Mouse (Mus musculus): Measurements from ENCODE around the gene Abca6. TPM values are rescaled to one million over a fixed set of nuclear protein-coding genes. Genes with fewer than 3 reads are reported as not detected.

Gene Abca6
- polyA plus RNA-seq, 1 experiment from 2014 or later: 1.2 TPM

DNA sequence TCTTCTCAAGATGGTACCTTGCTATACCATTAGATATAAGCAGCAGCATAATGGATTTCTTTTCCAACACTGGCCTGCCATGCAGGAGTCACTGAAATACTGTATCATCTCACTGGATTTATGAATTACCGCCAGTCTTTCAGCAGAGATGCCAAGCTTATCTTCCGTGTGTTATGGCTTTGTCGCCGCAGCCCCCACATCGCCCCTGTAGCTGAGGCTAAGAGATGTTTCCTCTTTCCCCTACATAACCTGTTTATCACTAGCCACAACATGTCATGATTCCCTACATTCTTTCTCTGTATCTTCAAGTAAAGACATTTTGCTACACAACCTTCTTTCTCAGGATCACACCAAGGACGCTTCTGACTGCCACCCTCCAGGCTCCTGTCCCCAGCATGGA, 15.7 kb upstream of the Abca6 start:
- H3K27ac ChIP-seq (replicated peaks): no peak overlapping the region
- H3K36me3 ChIP-seq: no peaks in the 10 kb centered on the region
- H3K4me1 ChIP-seq: peaks cover 6% of the 10 kb centered on the region; the same call in 1 of the 2 replicates
- no peak overlapping the region for H3K4me2 ChIP-seq (replicated peaks)
- H3K9me3 ChIP-seq (replicated peaks): no peaks in the 10 kb centered on the region
- H3K27me3 ChIP-seq: no peaks in the 10 kb centered on the region
- WGBS: 85% methylated on average over 6 of the region's 6 CpGs
- ATAC-seq (ENCODE audit: insufficient number of reproducible peaks, low FRiP score, low TSS enrichment, low read depth): no peak
- no peak overlapping the region for H3K9ac ChIP-seq
- H3K4me3 ChIP-seq (replicated peaks): no peak overlapping the region

DNA sequence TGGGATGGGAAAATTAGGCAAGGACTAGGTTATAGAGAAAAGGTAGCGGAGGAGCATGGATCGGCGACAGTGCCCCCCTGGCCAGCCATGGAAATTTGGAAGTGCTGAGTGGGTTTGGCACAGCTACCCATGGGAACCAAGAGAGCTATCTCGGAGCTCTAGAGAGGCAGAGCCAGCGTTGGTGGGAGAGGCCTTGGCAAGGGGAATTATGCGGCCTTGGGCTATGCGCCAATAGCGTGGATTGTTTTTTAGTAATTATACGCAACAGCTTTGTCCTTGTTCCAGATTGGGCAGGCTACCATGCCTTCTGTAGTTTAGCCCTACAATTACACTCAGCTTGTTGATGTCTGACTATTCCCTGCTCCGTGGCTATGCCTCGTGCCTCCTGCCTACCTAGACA, 15.2 kb upstream of the Abca6 start:
- WGBS: 80% methylated on average over 11 of the region's 11 CpGs
- ATAC-seq (ENCODE audit: insufficient number of reproducible peaks, low FRiP score, low TSS enrichment, low read depth): 0 out of 2 replicates have a peak, but pooled peaks have one; percentile 60
- peaks cover 6% of the 10 kb centered on the region; the same call in 1 of the 2 replicates for H3K4me1 ChIP-seq
- H3K36me3 ChIP-seq: no peaks in the 10 kb centered on the region
- H3K4me2 ChIP-seq (replicated peaks): no peak overlapping the region
- H3K4me3 ChIP-seq (replicated peaks): no peak overlapping the region
- no peak overlapping the region for H3K27ac ChIP-seq (replicated peaks)
- no peaks in the 10 kb centered on the region for H3K9me3 ChIP-seq (replicated peaks)
- no peaks in the 10 kb centered on the region for H3K27me3 ChIP-seq
- no peak overlapping the region for H3K9ac ChIP-seq

DNA sequence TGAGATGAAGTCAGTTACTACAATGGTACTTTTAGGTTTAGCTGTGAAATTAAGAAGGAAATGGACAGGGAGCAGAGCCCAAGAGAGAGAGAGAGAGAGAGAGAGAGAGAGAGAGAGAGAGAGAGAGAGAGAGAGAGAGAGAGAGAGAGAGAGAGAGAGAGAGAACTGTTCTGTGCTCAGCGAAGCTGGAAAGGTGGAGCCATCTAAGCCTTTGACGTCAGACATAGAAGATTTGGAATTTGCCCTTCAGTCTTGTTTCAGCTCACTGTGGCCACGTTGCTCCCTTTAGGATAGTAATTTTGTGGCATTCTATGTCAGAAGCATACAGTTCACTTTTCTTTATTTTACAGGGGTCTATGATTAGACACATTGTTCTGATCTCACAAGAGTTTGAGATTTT, 10.3 kb upstream of the Abca6 start:
- WGBS: 59% methylated on average over 3 of the region's 3 CpGs
- Histone ChIP-seq H3K36me3 (no peaks in the 10 kb centered on the region), H3K4me1 (peaks cover 4% of the 10 kb centered on the region; the same call in 1 of the 2 replicates), H3K9ac (no peak overlapping the region), H3K4me2 (replicated peaks) (no peak overlapping the region), H3K27me3 (no peaks in the 10 kb centered on the region), H3K9me3 (replicated peaks) (0 out of 2 replicates have a peak, but pooled peaks cover 4% of the 10 kb centered on the region), H3K27ac (replicated peaks) (no peak overlapping the region), H3K4me3 (replicated peaks) (no peak overlapping the region)
- no peak for ATAC-seq (ENCODE audit: insufficient number of reproducible peaks, low FRiP score, low TSS enrichment, low read depth)

DNA sequence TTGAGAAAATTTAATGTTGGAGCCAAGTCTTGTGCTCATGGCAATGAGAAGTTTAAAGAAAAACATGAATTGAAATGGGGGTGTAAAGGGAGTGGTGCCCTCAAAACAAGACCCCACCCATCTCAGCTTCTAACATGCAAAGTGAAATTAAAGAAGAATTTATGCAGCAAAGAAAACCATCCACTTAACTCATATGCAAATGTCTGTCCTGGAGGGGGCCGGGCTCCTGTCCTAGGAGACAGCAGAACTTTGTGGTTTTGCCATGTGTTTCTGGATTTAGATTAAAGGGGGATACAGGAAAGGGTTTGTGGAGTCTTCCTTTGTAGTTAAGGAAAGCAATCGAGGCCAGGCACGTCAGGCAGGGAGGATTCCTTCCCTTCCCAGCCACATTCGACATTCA, 6.3 kb upstream of the Abca6 start:
- H3K36me3 ChIP-seq: no peaks in the 10 kb centered on the region
- H3K9ac ChIP-seq: no peak overlapping the region
- no peak for ATAC-seq (ENCODE audit: insufficient number of reproducible peaks, low FRiP score, low TSS enrichment, low read depth)
- H3K27me3 ChIP-seq: no peaks in the 10 kb centered on the region
- no peak overlapping the region for H3K4me3 ChIP-seq (replicated peaks)
- no peaks in the 10 kb centered on the region for H3K4me1 ChIP-seq
- H3K4me2 ChIP-seq (replicated peaks): no peak overlapping the region
- H3K27ac ChIP-seq (replicated peaks): peak overlapping the region; percentile 28; the same call in 1 of the 2 replicates
- 0 out of 2 replicates have a peak, but pooled peaks cover 4% of the 10 kb centered on the region for H3K9me3 ChIP-seq (replicated peaks)
- WGBS: 27% methylated on average over 4 of the region's 4 CpGs

DNA sequence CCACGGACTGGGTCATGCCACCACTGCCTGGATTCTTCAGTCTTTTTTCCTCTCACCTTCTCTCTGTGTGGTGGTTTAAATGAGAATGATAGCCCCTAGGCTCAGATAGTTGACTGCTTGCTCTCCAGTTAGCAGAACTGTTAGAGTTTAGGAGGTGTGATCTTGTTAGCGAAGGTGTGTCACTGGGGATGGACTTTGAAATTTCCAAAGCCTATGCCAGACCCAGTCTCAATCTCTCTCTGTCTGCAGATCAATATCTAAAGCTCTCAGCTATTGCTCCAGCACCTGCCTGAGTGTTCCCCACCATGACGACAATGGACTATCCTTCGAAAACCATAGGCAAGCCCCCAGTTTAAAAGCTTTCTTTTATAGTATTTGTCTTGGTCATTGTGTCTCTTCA, 5.5 kb upstream of the Abca6 start:
- Histone ChIP-seq H3K27ac (replicated peaks) (no peak overlapping the region), H3K4me1 (no peaks in the 10 kb centered on the region), H3K36me3 (no peaks in the 10 kb centered on the region), H3K9ac (no peak overlapping the region), H3K4me3 (replicated peaks) (no peak overlapping the region), H3K27me3 (no peaks in the 10 kb centered on the region), H3K9me3 (replicated peaks) (0 out of 2 replicates have a peak, but pooled peaks cover 4% of the 10 kb centered on the region), H3K4me2 (replicated peaks) (no peak overlapping the region)
- WGBS: 93% methylated on average over 4 of the region's 4 CpGs
- no peak for ATAC-seq (ENCODE audit: insufficient number of reproducible peaks, low FRiP score, low TSS enrichment, low read depth)

DNA sequence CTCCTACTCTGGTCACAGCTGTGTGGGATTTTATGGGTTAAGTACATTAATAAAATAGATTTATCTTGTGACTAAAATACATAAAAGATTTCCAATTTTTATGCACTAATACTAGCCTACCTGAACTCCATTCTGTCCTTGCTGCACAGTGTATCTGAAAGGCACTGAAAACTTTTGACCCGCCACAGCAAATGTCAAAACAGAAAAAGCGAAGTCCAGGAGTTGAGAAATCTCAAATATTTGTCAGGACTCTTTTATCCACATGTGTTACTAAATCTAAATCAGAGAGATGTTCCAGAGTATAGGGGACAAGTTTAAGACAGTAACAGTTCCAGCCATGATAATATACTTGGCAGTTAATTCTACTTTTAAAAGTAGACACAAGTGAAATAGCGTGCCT, 680 bp upstream of the Abca6 start:
- Histone ChIP-seq H3K9ac (no peak overlapping the region), H3K4me2 (replicated peaks) (no peak overlapping the region), H3K36me3 (no peaks in the 10 kb centered on the region), H3K4me1 (no peaks in the 10 kb centered on the region), H3K27ac (replicated peaks) (no peak overlapping the region), H3K4me3 (replicated peaks) (no peak overlapping the region), H3K27me3 (no peaks in the 10 kb centered on the region), H3K9me3 (replicated peaks) (no peaks in the 10 kb centered on the region)
- WGBS: 67% methylated on average over 3 of the region's 3 CpGs
- ATAC-seq (ENCODE audit: insufficient number of reproducible peaks, low FRiP score, low TSS enrichment, low read depth): no peak

DNA sequence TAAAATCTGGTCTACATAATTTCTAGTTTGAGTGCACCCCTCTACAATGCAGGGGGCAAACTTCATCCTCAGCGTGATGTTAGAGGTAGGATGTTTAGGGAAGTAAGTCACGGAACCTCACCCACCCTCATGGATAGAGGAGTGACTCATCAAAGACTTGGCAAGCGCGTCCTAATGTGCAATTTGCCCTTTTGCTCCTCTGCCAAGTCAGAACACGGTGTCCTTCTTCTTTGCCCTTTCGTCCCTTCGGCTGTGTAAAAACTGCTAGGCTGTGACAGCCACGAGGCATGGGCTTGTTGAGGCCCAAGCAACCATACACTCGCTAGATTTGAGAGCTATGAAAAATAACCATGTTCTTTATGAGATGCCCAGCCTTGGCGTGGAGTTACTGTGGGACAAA, 6.8 kb downstream of the Abca6 start:
- 87% methylated on average over 10 of the region's 10 CpGs for WGBS
- no peaks in the 10 kb centered on the region for H3K27me3 ChIP-seq
- H3K27ac ChIP-seq (replicated peaks): no peak overlapping the region
- H3K4me2 ChIP-seq (replicated peaks): no peak overlapping the region
- H3K4me1 ChIP-seq: no peaks in the 10 kb centered on the region
- no peak for ATAC-seq (ENCODE audit: insufficient number of reproducible peaks, low FRiP score, low TSS enrichment, low read depth)
- H3K36me3 ChIP-seq: no peaks in the 10 kb centered on the region
- no peak overlapping the region for H3K9ac ChIP-seq
- H3K9me3 ChIP-seq (replicated peaks): no peaks in the 10 kb centered on the region
- H3K4me3 ChIP-seq (replicated peaks): no peak overlapping the region

DNA sequence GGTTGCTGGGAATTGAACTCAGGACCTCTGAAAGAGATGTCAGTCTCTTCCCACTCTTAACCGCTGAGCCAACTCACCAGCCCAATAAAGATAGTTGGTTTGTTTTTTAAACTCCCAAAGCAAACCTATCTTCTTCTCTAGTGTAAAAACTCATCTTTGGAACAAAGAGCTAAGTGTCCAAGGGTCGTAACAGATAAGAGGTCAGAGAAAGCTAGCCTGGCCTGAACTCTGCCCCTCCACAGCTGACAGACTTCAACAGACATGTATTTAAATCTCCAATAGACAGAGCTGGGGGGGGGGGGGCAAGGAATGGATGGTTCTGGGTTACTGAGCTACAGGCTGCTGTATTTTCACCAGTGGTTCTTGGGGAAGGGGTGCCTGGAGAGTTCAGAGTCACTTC, 14.1 kb downstream of the Abca6 start:
- no peak for ATAC-seq (ENCODE audit: insufficient number of reproducible peaks, low FRiP score, low TSS enrichment, low read depth)
- Histone ChIP-seq H3K9me3 (replicated peaks) (no peaks in the 10 kb centered on the region), H3K36me3 (no peaks in the 10 kb centered on the region), H3K4me3 (replicated peaks) (no peak overlapping the region), H3K27me3 (no peaks in the 10 kb centered on the region), H3K4me1 (no peaks in the 10 kb centered on the region), H3K4me2 (replicated peaks) (no peak overlapping the region), H3K27ac (replicated peaks) (no peak overlapping the region), H3K9ac (no peak overlapping the region)
- 78% methylated on average over 2 of the region's 2 CpGs for WGBS

DNA sequence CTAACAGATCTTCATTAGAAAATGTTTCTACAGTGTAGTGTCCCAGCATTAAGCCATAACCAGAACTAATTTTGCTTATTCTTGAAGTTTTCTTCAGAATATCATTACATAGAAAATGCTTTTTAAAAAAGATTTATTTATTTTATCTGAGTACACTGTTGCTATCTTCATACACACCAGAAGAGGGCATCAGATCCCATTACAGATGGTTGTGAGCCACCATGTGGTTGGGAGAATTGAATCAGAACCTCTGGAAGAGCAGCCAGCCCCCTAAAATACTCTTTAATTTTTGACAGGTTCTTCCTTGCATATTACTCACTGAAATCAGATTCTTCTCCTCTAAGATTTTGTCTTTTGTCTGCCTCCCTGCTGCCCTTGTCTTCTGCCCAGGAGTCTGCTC, 18.6 kb downstream of the Abca6 start:
- no peak overlapping the region for H3K4me2 ChIP-seq (replicated peaks)
- no peaks in the 10 kb centered on the region for H3K36me3 ChIP-seq
- no peaks in the 10 kb centered on the region for H3K4me1 ChIP-seq
- no peak overlapping the region for H3K27ac ChIP-seq (replicated peaks)
- H3K9me3 ChIP-seq (replicated peaks): no peaks in the 10 kb centered on the region
- H3K4me3 ChIP-seq (replicated peaks): no peak overlapping the region
- H3K27me3 ChIP-seq: no peaks in the 10 kb centered on the region
- no peak overlapping the region for H3K9ac ChIP-seq
- no peak for ATAC-seq (ENCODE audit: insufficient number of reproducible peaks, low FRiP score, low TSS enrichment, low read depth)

DNA sequence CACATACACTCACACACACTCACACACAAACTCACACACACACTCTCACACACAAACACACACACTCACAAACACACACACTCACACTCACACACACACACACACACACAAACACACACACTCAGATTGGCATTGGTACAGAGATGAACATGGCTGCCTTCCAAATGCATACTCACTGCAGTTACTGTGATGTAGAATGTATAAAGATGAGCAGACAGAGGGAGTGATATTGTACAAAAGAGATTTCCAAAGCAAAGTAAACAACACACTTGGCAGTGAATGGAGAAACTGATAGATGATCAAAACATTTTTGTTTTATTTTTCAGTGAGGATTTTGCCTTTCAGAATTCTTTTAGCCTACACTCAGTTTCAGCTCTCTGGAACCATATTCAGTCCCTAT, 34.5 kb downstream of the Abca6 start:
- no peak for ATAC-seq (ENCODE audit: insufficient number of reproducible peaks, low FRiP score, low TSS enrichment, low read depth)

DNA sequence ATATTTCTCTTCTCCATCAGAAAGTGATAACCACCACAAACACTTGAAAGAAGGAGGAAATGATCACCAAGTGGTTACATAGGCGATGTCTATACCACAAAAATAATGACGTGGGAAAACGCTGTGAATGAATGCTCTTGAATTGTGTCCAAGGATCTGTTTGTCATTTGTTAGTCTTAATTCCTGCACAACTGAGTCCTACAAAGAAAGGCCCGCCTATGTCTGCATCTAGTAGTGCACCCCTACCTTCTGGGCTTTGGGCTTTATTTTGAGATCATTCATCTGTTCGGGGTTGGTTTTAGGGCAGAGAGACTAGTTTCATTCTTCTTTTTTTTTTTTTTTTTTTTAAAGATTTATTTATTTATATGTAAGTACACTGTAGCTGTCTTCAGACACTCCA, 47.6 kb downstream of the Abca6 start:
- Histone ChIP-seq H3K36me3 (no peaks in the 10 kb centered on the region), H3K9ac (no peak overlapping the region), H3K27ac (replicated peaks) (no peak overlapping the region), H3K4me3 (replicated peaks) (no peak overlapping the region), H3K27me3 (no peaks in the 10 kb centered on the region), H3K4me1 (no peaks in the 10 kb centered on the region), H3K9me3 (replicated peaks) (no peaks in the 10 kb centered on the region), H3K4me2 (replicated peaks) (no peak overlapping the region)
- ATAC-seq (ENCODE audit: insufficient number of reproducible peaks, low FRiP score, low TSS enrichment, low read depth): no peak
- WGBS: 74% methylated on average over 5 of the region's 5 CpGs

More for the DNA sequence above, 34.5 kb downstream of the Abca6 start:
- Histone ChIP-seq H3K27me3 (no peaks in the 10 kb centered on the region), H3K27ac (replicated peaks) (no peak overlapping the region), H3K9ac (no peak overlapping the region), H3K4me2 (replicated peaks) (no peak overlapping the region), H3K9me3 (replicated peaks) (no peaks in the 10 kb centered on the region), H3K4me3 (replicated peaks) (no peak overlapping the region), H3K4me1 (no peaks in the 10 kb centered on the region), H3K36me3 (no peaks in the 10 kb centered on the region)

DNA sequence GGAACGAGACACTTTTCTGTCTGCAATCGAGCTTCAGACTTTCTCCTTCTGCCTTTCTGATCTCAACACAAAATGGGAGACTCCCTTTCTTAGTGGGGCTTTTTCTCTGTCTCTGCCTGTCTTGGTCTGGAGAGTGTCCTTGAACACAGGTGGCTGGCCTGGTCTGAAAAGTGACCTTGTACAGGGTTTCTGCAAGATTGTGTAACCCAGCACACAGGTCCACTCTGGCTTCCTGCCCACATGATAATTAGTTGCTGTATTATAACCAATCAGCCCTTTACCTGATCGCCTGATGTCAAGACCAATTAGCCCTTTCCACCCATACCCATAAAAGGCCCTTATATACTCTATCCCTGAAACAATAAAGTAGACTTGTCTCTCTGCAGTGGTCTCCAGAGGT, 52.7 kb downstream of the Abca6 start:
- no peak overlapping the region for H3K9ac ChIP-seq
- no peaks in the 10 kb centered on the region for H3K36me3 ChIP-seq
- H3K4me1 ChIP-seq: no peaks in the 10 kb centered on the region
- H3K27ac ChIP-seq (replicated peaks): no peak overlapping the region
- no peaks in the 10 kb centered on the region for H3K9me3 ChIP-seq (replicated peaks)
- 77% methylated on average over 3 of the region's 3 CpGs for WGBS
- no peak overlapping the region for H3K4me3 ChIP-seq (replicated peaks)
- H3K4me2 ChIP-seq (replicated peaks): no peak overlapping the region
- ATAC-seq (ENCODE audit: insufficient number of reproducible peaks, low FRiP score, low TSS enrichment, low read depth): no peak
- H3K27me3 ChIP-seq: no peaks in the 10 kb centered on the region

Measured in embryonic facial prominence, embryonic 15.5 days (tissue).